Mouse (Mus musculus) testis, adult 2 months (tissue): ENCODE results near the gene Igsf3. TPM values are rescaled to one million over a fixed set of nuclear protein-coding genes. Genes with fewer than 3 reads are reported as not detected.

Source experiments
- H3K27ac ChIP-seq: fragments of 200-500 bp; 2 replicates; pipeline ENCODE4 v1.5.1; 2012; ENCODE audit warnings: low read depth, low read length; ENCODE audit not compliant: control insufficient read depth, insufficient read depth
- H3K27me3 ChIP-seq: fragments of 200-500 bp; 2 replicates; pipeline ENCODE4 v1.6.1; 2012; ENCODE audit warnings: mild to moderate bottlenecking, low read length, moderate library complexity; ENCODE audit not compliant: control insufficient read depth, insufficient read depth
- H3K36me3 ChIP-seq: fragments of 200-500 bp; 2 replicates; pipeline ENCODE4 v1.6.1; 2012; ENCODE audit warnings: mild to moderate bottlenecking, low read length; ENCODE audit not compliant: control insufficient read depth, insufficient read depth
- H3K4me1 ChIP-seq: fragments of 200-500 bp; 2 replicates; pipeline ENCODE4 v1.6.1; 2012; ENCODE audit warnings: low read length; ENCODE audit not compliant: control insufficient read depth, insufficient read depth
- H3K4me3 ChIP-seq: fragments of 200-500 bp; 2 replicates; pipeline ENCODE4 v1.5.1; 2012; ENCODE audit warnings: low read depth, mild to moderate bottlenecking, low read length, moderate library complexity, mixed read lengths; ENCODE audit not compliant: control insufficient read depth
- CTCF ChIP-seq: fragments of 200-500 bp; IDR thresholded peaks from 2 replicates; pipeline ENCODE4 v1.5.1; 2012; ENCODE audit warnings: low read depth, mild to moderate bottlenecking, inconsistent platforms, low read length, moderate library complexity; ENCODE audit not compliant: control insufficient read depth, insufficient read depth, insufficient replicate concordance
- POLR2A ChIP-seq: fragments of 200-500 bp; IDR thresholded peaks from 2 replicates; pipeline ENCODE4 v1.6.1; 2012; ENCODE audit warnings: low read depth, mild to moderate bottlenecking, inconsistent platforms, low read length, moderate library complexity; ENCODE audit not compliant: control insufficient read depth
- polyA plus RNA-seq: library from polyadenylated mRNA; depleted of rRNA; stranded (reverse); fragments of >200 nt; gene quantifications from 2 replicates; pipeline ENCODE4 v1.2.3, GENCODE M21; 2012

Igsf3 gene
- polyA plus RNA-seq, 1 experiment = 3.9 TPM

- H3K36me3 ChIP-seq = no peaks in the 10 kb centered on the region
- no peaks in the 10 kb centered on the region for H3K27me3 ChIP-seq
- H3K4me1 ChIP-seq = no peaks in the 10 kb centered on the region
- no peak overlapping the region for H3K4me3 ChIP-seq
- H3K27ac ChIP-seq = no peak overlapping the region
- TF ChIP-seq POLR2A (no peak), CTCF (no peak)
Measured at GRCm38 (mm10) chr3:101389566-101389965, 12.7 kb downstream of the Igsf3 start.

GRCm38 (mm10) chr3:101390472-101390871, 13.6 kb downstream of the Igsf3 start:
- TF ChIP-seq POLR2A = no peak
- no peak for TF ChIP-seq CTCF
- Histone ChIP-seq H3K4me3 (no peak overlapping the region), H3K27me3 (no peaks in the 10 kb centered on the region), H3K36me3 (no peaks in the 10 kb centered on the region), H3K27ac (no peak overlapping the region), H3K4me1 (no peaks in the 10 kb centered on the region)

- Histone ChIP-seq H3K27ac (no peak overlapping the region), H3K4me3 (no peak overlapping the region), H3K4me1 (no peaks in the 10 kb centered on the region), H3K36me3 (no peaks in the 10 kb centered on the region), H3K27me3 (no peaks in the 10 kb centered on the region)
- TF ChIP-seq POLR2A = no peak
- no peak for TF ChIP-seq CTCF
Measured at GRCm38 (mm10) chr3:101391991-101392390, 15.1 kb downstream of the Igsf3 start.

- Histone ChIP-seq H3K4me1 (no peaks in the 10 kb centered on the region), H3K27ac (no peak overlapping the region)
- TF ChIP-seq POLR2A (no peak), CTCF (no peak)
Measured at GRCm38 (mm10) chr3:101393103-101393644, 16.3 kb downstream of the Igsf3 start.

GRCm38 (mm10) chr3:101393659-101394539, 17.0 kb downstream of the Igsf3 start:
- Histone ChIP-seq H3K4me3 (no peak overlapping the region), H3K27ac (no peak overlapping the region), H3K36me3 (no peaks in the 10 kb centered on the region), H3K27me3 (no peaks in the 10 kb centered on the region), H3K4me1 (no peaks in the 10 kb centered on the region)
- no peak for TF ChIP-seq POLR2A
- TF ChIP-seq CTCF = no peak

More at GRCm38 (mm10) chr3:101393103-101393644, 16.3 kb downstream of the Igsf3 start:
- Histone ChIP-seq H3K27me3 (no peaks in the 10 kb centered on the region), H3K36me3 (no peaks in the 10 kb centered on the region), H3K4me3 (no peak overlapping the region)

- Histone ChIP-seq H3K27ac (no peak overlapping the region), H3K36me3 (no peaks in the 10 kb centered on the region), H3K4me1 (no peaks in the 10 kb centered on the region), H3K27me3 (no peaks in the 10 kb centered on the region), H3K4me3 (no peak overlapping the region)
- TF ChIP-seq CTCF = no peak
Measured at GRCm38 (mm10) chr3:101395341-101395740, 18.5 kb downstream of the Igsf3 start.

DNA sequence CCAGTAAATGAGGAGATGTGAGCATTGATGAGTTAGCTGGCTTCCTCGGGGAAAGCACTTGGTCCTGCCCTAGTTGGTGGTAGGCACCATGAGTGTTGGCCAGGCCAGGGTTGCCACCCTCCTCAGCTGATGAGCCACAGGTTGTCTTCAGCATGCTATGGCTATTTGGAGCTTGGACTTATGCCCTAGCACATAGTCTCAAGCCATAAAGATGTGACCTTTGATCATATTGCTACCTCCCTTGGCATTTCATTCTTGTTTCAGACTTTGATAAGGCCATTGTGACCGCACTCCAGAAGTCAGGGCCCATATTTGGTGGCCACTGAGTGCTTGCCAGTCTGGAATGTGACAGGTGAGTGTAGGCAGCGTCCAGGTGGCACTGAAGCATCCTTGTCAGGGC, 19.2 kb downstream of the Igsf3 start:
- Histone ChIP-seq H3K4me3 (no peak overlapping the region), H3K36me3 (no peaks in the 10 kb centered on the region), H3K4me1 (no peaks in the 10 kb centered on the region), H3K27ac (no peak overlapping the region), H3K27me3 (no peaks in the 10 kb centered on the region)
- no peak for TF ChIP-seq POLR2A
- TF ChIP-seq CTCF = no peak
